Mouse (Mus musculus) adrenal gland, postnatal 10 days (tissue): Measurements from ENCODE around the gene 5530401A14Rik. TPM values are rescaled to one million over a fixed set of nuclear protein-coding genes. Genes with fewer than 3 reads are reported as not detected.

Source experiments
- DNase-seq: peaks from one replicate; pipeline ENCODE4 v3.0.0; 2021; ENCODE audit warnings: mixed read lengths
- total RNA-seq, 2 experiments: library from RNA; stranded (reverse); gene quantifications; 2 replicates each; pipeline ENCODE4 v1.2.3; 2021

Gene 5530401A14Rik
- total RNA-seq, 2 experiments from 2014 or later, result 0.12 TPM; not detected in 1

DNA sequence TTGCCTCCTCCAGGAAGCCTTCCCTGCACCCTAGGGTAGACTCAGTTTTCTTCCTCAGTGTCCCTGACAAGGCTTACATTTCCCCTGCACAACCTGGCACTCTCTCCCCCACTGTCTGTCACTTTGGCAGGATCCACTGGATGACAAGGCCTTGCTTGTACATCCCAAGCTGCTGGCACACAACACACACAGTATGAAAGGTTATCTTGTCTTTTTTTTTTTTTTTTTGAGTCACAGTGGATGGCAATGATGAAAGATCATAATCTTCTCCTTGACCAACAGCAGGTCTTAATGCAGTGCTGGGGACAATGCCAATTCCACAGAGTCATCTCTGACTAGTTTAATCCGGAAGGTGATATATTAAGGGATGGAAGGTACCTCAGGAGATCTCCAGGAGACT is 77.0 kb downstream of the 5530401A14Rik start:
- DNase-seq, result peak; percentile 20

GRCm38 (mm10) chr11:81940988-81941387 is 80.5 kb downstream of the 5530401A14Rik start:
- DNase-seq, result peak; percentile 46

DNA sequence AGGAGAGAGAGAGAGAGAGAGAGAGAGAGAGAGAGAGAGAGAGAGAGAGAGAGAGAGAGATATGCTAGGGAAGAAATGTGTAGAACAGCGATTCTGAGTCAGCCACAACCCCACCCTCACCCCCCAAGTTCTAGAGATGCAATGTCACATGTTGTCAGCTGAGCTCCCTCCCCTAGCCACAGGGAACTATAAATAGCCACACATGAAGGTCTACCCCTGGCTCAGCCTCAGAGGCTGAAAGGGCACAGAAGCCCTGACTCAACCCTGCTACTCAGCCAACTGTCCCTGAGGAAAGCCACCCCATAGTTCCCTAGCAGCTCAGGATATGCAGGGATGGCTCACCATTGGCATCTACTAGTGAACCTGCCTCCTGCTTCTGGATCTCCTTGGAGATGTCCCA is 81.7 kb downstream of the 5530401A14Rik start:
- peak; percentile 62 for DNase-seq

Other genes with a start within 250 kb of the 5530401A14Rik start
- 1 to 10 TPM; 2.6 to 4.8 TPM for gene Asic2, start 107.8 kb downstream of the 5530401A14Rik start, total RNA-seq
- gene Ccl2, start 174.9 kb downstream of the 5530401A14Rik start, total RNA-seq, result 1 to 10 TPM in 1 of 2 experiments, under 1 TPM in 1; 0.33 to 1.6 TPM
- gene Gm17268, start 177.9 kb downstream of the 5530401A14Rik start, total RNA-seq, result not detected
- gene Ccl7, start 185.0 kb downstream of the 5530401A14Rik start, total RNA-seq, result 1 to 10 TPM in 1 of 2 experiments, not detected in 1; 1.0 TPM
- 1 to 10 TPM; 7.8 to 9.2 TPM for gene Ccl11, start 197.2 kb downstream of the 5530401A14Rik start, total RNA-seq
- gene Ccl12, start 241.2 kb downstream of the 5530401A14Rik start, total RNA-seq, result 1 to 10 TPM in 1 of 2 experiments, under 1 TPM in 1; 0.75 to 2.3 TPM